Mouse (Mus musculus) lung, postnatal 25 days (tissue): ENCODE measurements around the gene Klf13.

Experiments
- DNase-seq: peaks from one replicate; pipeline ENCODE4 v3.0.0; 2022; ENCODE audit warnings: low spot score

Gene Klf13

GRCm38 (mm10) chr7:63949176-63949575, 10.5 kb upstream of the Klf13 start:
- DNase-seq, result no peak

- DNase-seq, result no peak
Measured at GRCm38 (mm10) chr7:63947514-63948487, 9.1 kb upstream of the Klf13 start.

GRCm38 (mm10) chr7:63943946-63944345, 5.2 kb upstream of the Klf13 start:
- no peak for DNase-seq

- DNase-seq, result no peak
Measured at GRCm38 (mm10) chr7:63941501-63941900, 2.8 kb upstream of the Klf13 start.

GRCm38 (mm10) chr7:63941050-63941449, 2.3 kb upstream of the Klf13 start:
- DNase-seq, result no peak

- no peak for DNase-seq
Measured at GRCm38 (mm10) chr7:63940321-63940720, 1.6 kb upstream of the Klf13 start.

GRCm38 (mm10) chr7:63939397-63939951, 759 bp upstream of the Klf13 start:
- DNase-seq, result peak; percentile 89

GRCm38 (mm10) chr7:63938066-63938913, 425 bp downstream of the Klf13 start:
- no peak for DNase-seq

GRCm38 (mm10) chr7:63937236-63938065, 1.3 kb downstream of the Klf13 start:
- peak; percentile 93 for DNase-seq

GRCm38 (mm10) chr7:63936986-63937235, 1.8 kb downstream of the Klf13 start:
- no peak for DNase-seq

GRCm38 (mm10) chr7:63936188-63936985, 2.3 kb downstream of the Klf13 start:
- peak; percentile 94 for DNase-seq

GRCm38 (mm10) chr7:63935809-63936187, 2.9 kb downstream of the Klf13 start:
- no peak for DNase-seq

- DNase-seq, result no peak
Measured at GRCm38 (mm10) chr7:63934530-63934929, 4.2 kb downstream of the Klf13 start.

GRCm38 (mm10) chr7:63933905-63934304, 4.8 kb downstream of the Klf13 start:
- DNase-seq, result no peak

- DNase-seq, result no peak
Measured at GRCm38 (mm10) chr7:63932461-63932860, 6.3 kb downstream of the Klf13 start.

- DNase-seq, result no peak
Measured at GRCm38 (mm10) chr7:63930766-63931165, 7.9 kb downstream of the Klf13 start.

GRCm38 (mm10) chr7:63930132-63930531, 8.6 kb downstream of the Klf13 start:
- no peak for DNase-seq

- no peak for DNase-seq
Measured at GRCm38 (mm10) chr7:63929080-63929479, 9.6 kb downstream of the Klf13 start.

- DNase-seq, result no peak
Measured at GRCm38 (mm10) chr7:63927121-63927520, 11.6 kb downstream of the Klf13 start.

- DNase-seq, result no peak
Measured at GRCm38 (mm10) chr7:63926492-63926891, 12.2 kb downstream of the Klf13 start.
